Mouse (Mus musculus) intestine, embryonic 15.5 days (tissue): ENCODE data around the gene Kcnk3. TPM values are rescaled to one million over a fixed set of nuclear protein-coding genes. Genes with fewer than 3 reads are reported as not detected.

Source experiments
- ATAC-seq: fragments of 200-750 bp; cut with Nextera tagmentation; 2 replicates; pipeline ENCODE4 v1.8.0; 2017; ENCODE audit warnings: moderate TSS enrichment, moderate library complexity
- H3K27ac ChIP-seq: fragments of 300-500 bp; sonication (generic); 2 replicates; pipeline ENCODE4 v1.5.1; 2015; ENCODE audit warnings: mild to moderate bottlenecking, inconsistent platforms
- H3K27me3 ChIP-seq: fragments of 300-500 bp; sonication (generic); replicated peaks from 2 replicates; pipeline ENCODE4 v1.6.1; 2015; ENCODE audit warnings: inconsistent platforms
- H3K36me3 ChIP-seq: fragments of 300-500 bp; sonication (generic); 2 replicates; pipeline ENCODE4 v1.6.1; 2015; ENCODE audit warnings: inconsistent platforms
- H3K4me1 ChIP-seq: fragments of 300-500 bp; sonication (generic); replicated peaks from 2 replicates; pipeline ENCODE4 v1.6.1; 2015; ENCODE audit warnings: inconsistent platforms
- H3K4me2 ChIP-seq: fragments of 300-500 bp; sonication (generic); replicated peaks from 2 replicates; pipeline ENCODE4 v1.6.1; 2015; ENCODE audit warnings: mild to moderate bottlenecking, inconsistent platforms
- H3K4me3 ChIP-seq: fragments of 300-500 bp; sonication (generic); replicated peaks from 2 replicates; pipeline ENCODE4 v1.5.1; 2015; ENCODE audit warnings: inconsistent platforms
- H3K9ac ChIP-seq: fragments of 300-500 bp; sonication (generic); 2 replicates; pipeline ENCODE4 v1.6.1; 2015; ENCODE audit warnings: inconsistent platforms
- H3K9me3 ChIP-seq: fragments of 300-500 bp; sonication (generic); 2 replicates; pipeline ENCODE4 v1.6.1; 2016; ENCODE audit warnings: inconsistent platforms
- WGBS: fragments of 180-500 bp; shearing (Covaris S2); methylation state at CpG from one replicate; pipeline ENCODE4 v1.1.7; 2015; 5-methylcytosine and 5-hydroxymethylcytosine counted together
- polyA plus RNA-seq: library from polyadenylated mRNA; unstranded; fragments of >200 nt; fragmentation: Nextera tagmentation; extraction: Ambion mirVana; gene quantifications from 2 replicates; pipeline ENCODE4 v1.2.1, GENCODE M21; 2015

Gene Kcnk3
- polyA plus RNA-seq, 1 experiment from 2014 or later = 24.4 TPM

- H3K4me1 ChIP-seq = peaks cover 11% of the 10 kb centered on the region
- H3K4me2 ChIP-seq = no peak overlapping the region
- H3K4me3 ChIP-seq = no peak overlapping the region
- no peaks in the 10 kb centered on the region for H3K9me3 ChIP-seq
- 79% methylated on average over 3 of the region's 3 CpGs for WGBS
- H3K9ac ChIP-seq = no peak overlapping the region
- 0 out of 2 replicates have a peak, but pooled peaks cover 3% of the 10 kb centered on the region for H3K36me3 ChIP-seq
- H3K27me3 ChIP-seq = no peaks in the 10 kb centered on the region
- no peak overlapping the region for H3K27ac ChIP-seq
- no peak for ATAC-seq
Measured at GRCm38 (mm10) chr5:30650756-30651155, 62.8 kb downstream of the Kcnk3 start.

GRCm38 (mm10) chr5:30651554-30651953 lies 63.6 kb downstream of the Kcnk3 start:
- Histone ChIP-seq H3K36me3 (0 out of 2 replicates have a peak, but pooled peaks cover 6% of the 10 kb centered on the region), H3K4me3 (no peak overlapping the region), H3K27me3 (no peaks in the 10 kb centered on the region), H3K4me2 (no peak overlapping the region), H3K9me3 (no peaks in the 10 kb centered on the region), H3K4me1 (peaks cover 11% of the 10 kb centered on the region), H3K9ac (no peak overlapping the region), H3K27ac (no peak overlapping the region)
- ATAC-seq = no peak
- WGBS = 89% methylated on average over 3 of the region's 3 CpGs

GRCm38 (mm10) chr5:30653246-30653645 lies 65.3 kb downstream of the Kcnk3 start:
- no peaks in the 10 kb centered on the region for H3K9me3 ChIP-seq
- WGBS = 80% methylated on average over 6 of the region's 6 CpGs
- no peaks in the 10 kb centered on the region for H3K27me3 ChIP-seq

GRCm38 (mm10) chr5:30655042-30655441 lies 67.1 kb downstream of the Kcnk3 start:
- 81% methylated on average over 8 of the region's 8 CpGs for WGBS
- Histone ChIP-seq H3K4me2 (no peak overlapping the region), H3K9ac (no peak overlapping the region), H3K36me3 (0 out of 2 replicates have a peak, but pooled peaks cover 13% of the 10 kb centered on the region), H3K4me3 (no peak overlapping the region), H3K27me3 (no peaks in the 10 kb centered on the region), H3K9me3 (no peaks in the 10 kb centered on the region), H3K4me1 (no peaks in the 10 kb centered on the region), H3K27ac (no peak overlapping the region)
- ATAC-seq = no peak

More at GRCm38 (mm10) chr5:30653246-30653645, 65.3 kb downstream of the Kcnk3 start:
- H3K36me3 ChIP-seq = 0 out of 2 replicates have a peak, but pooled peaks cover 10% of the 10 kb centered on the region
- no peak overlapping the region for H3K4me2 ChIP-seq
- no peak overlapping the region for H3K4me3 ChIP-seq
- no peak overlapping the region for H3K27ac ChIP-seq
- no peak for ATAC-seq
- H3K9ac ChIP-seq = no peak overlapping the region
- peaks cover 11% of the 10 kb centered on the region for H3K4me1 ChIP-seq

GRCm38 (mm10) chr5:30655526-30656195 lies 67.7 kb downstream of the Kcnk3 start:
- Histone ChIP-seq H3K36me3 (0 out of 2 replicates have a peak, but pooled peaks cover 13% of the 10 kb centered on the region), H3K4me2 (no peak overlapping the region), H3K9ac (no peak overlapping the region), H3K4me3 (no peak overlapping the region), H3K27me3 (no peaks in the 10 kb centered on the region), H3K4me1 (no peaks in the 10 kb centered on the region), H3K27ac (no peak overlapping the region), H3K9me3 (no peaks in the 10 kb centered on the region)
- WGBS = 94% methylated on average over 6 of the region's 6 CpGs
- ATAC-seq = no peak

- Histone ChIP-seq H3K4me2 (no peak overlapping the region), H3K9ac (no peak overlapping the region), H3K27ac (no peak overlapping the region), H3K27me3 (no peaks in the 10 kb centered on the region), H3K36me3 (0 out of 2 replicates have a peak, but pooled peaks cover 13% of the 10 kb centered on the region), H3K9me3 (no peaks in the 10 kb centered on the region), H3K4me1 (no peaks in the 10 kb centered on the region), H3K4me3 (no peak overlapping the region)
- ATAC-seq = no peak
- 81% methylated on average over 4 of the region's 4 CpGs for WGBS
Measured at GRCm38 (mm10) chr5:30659042-30659441, 71.1 kb downstream of the Kcnk3 start.

- no peak overlapping the region for H3K4me3 ChIP-seq
- ATAC-seq = no peak
- WGBS = 88% methylated on average over 1 of the region's 1 CpGs
- H3K9me3 ChIP-seq = no peaks in the 10 kb centered on the region
- no peaks in the 10 kb centered on the region for H3K4me1 ChIP-seq
- no peak overlapping the region for H3K27ac ChIP-seq
- no peak overlapping the region for H3K9ac ChIP-seq
- no peak overlapping the region for H3K4me2 ChIP-seq
- H3K36me3 ChIP-seq = 0 out of 2 replicates have a peak, but pooled peaks cover 13% of the 10 kb centered on the region
- no peaks in the 10 kb centered on the region for H3K27me3 ChIP-seq
Measured at GRCm38 (mm10) chr5:30660278-30660677, 72.3 kb downstream of the Kcnk3 start.

GRCm38 (mm10) chr5:30660813-30661212 lies 72.8 kb downstream of the Kcnk3 start:
- Histone ChIP-seq H3K27ac (no peak overlapping the region), H3K9ac (no peak overlapping the region), H3K27me3 (no peaks in the 10 kb centered on the region), H3K4me2 (no peak overlapping the region), H3K9me3 (no peaks in the 10 kb centered on the region), H3K4me3 (no peak overlapping the region), H3K36me3 (0 out of 2 replicates have a peak, but pooled peaks cover 9% of the 10 kb centered on the region), H3K4me1 (no peaks in the 10 kb centered on the region)
- ATAC-seq = no peak
- 82% methylated on average over 5 of the region's 5 CpGs for WGBS

GRCm38 (mm10) chr5:30665360-30665759 lies 77.4 kb downstream of the Kcnk3 start:
- H3K27ac ChIP-seq = no peak overlapping the region
- peaks cover 16% of the 10 kb centered on the region for H3K4me1 ChIP-seq
- H3K9me3 ChIP-seq = no peaks in the 10 kb centered on the region
- H3K36me3 ChIP-seq = no peaks in the 10 kb centered on the region
- H3K4me2 ChIP-seq = no peak overlapping the region
- no peaks in the 10 kb centered on the region for H3K27me3 ChIP-seq
- no peak for ATAC-seq
- 90% methylated on average over 9 of the region's 9 CpGs for WGBS
- no peak overlapping the region for H3K9ac ChIP-seq
- no peak overlapping the region for H3K4me3 ChIP-seq

GRCm38 (mm10) chr5:30665968-30666367 lies 78.0 kb downstream of the Kcnk3 start:
- Histone ChIP-seq H3K4me3 (peak overlapping the region; percentile 81), H3K9ac (peak overlapping the region; percentile 54), H3K36me3 (no peaks in the 10 kb centered on the region), H3K9me3 (no peaks in the 10 kb centered on the region), H3K4me1 (peaks cover 16% of the 10 kb centered on the region), H3K27me3 (no peaks in the 10 kb centered on the region), H3K4me2 (peak overlapping the region; percentile 59), H3K27ac (peak overlapping the region; percentile 67)
- WGBS = 59% methylated on average over 6 of the region's 6 CpGs
- no peak for ATAC-seq

GRCm38 (mm10) chr5:30666391-30667195 lies 78.6 kb downstream of the Kcnk3 start, which contains the start of gene Cenpa:
Gene Cenpa (plus strand): TSS chr5:30666777.
- ATAC-seq = peak; percentile 97
- peak within 1 kb of the TSS; percentile 67 for H3K4me2 ChIP-seq
- under 1% methylated on average over 40 of the region's 40 CpGs for WGBS

GRCm38 (mm10) chr5:30667215-30667614 lies 79.2 kb downstream of the Kcnk3 start:
- WGBS = under 1% methylated on average over 13 of the region's 13 CpGs
- Histone ChIP-seq H3K9me3 (no peaks in the 10 kb centered on the region), H3K27ac (peak overlapping the region; percentile 81), H3K4me3 (peak overlapping the region; percentile 81), H3K4me1 (peaks cover 16% of the 10 kb centered on the region), H3K27me3 (no peaks in the 10 kb centered on the region), H3K4me2 (peak overlapping the region; percentile 67), H3K36me3 (peaks cover 4% of the 10 kb centered on the region), H3K9ac (peak overlapping the region; percentile 82)
- no peak; the same call in 1 of the 2 replicates for ATAC-seq

More at GRCm38 (mm10) chr5:30666391-30667195, 78.6 kb downstream of the Kcnk3 start, which contains the start of gene Cenpa:
- peaks cover 16% of the 10 kb centered on the region for H3K4me1 ChIP-seq
- peak within 1 kb of the TSS; percentile 82 for H3K9ac ChIP-seq
- H3K9me3 ChIP-seq = no peaks in the 10 kb centered on the region
- no peaks in the 10 kb centered on the region for H3K27me3 ChIP-seq
- 0 out of 2 replicates have a peak, but pooled peaks cover under 1% of the 10 kb centered on the region for H3K36me3 ChIP-seq
- H3K27ac ChIP-seq = peak within 1 kb of the TSS; percentile 81
- H3K4me3 ChIP-seq = peak within 1 kb of the TSS; percentile 81
